Mouse (Mus musculus) midbrain, embryonic 11.5 days (tissue): ENCODE results near the gene H2-Eb2. TPM values are rescaled to one million over a fixed set of nuclear protein-coding genes. Genes with fewer than 3 reads are reported as not detected.

Experiments used
- ATAC-seq: fragments of 200-750 bp; cut with Nextera tagmentation; 2 replicates; pipeline ENCODE4 v1.8.0; 2017; ENCODE audit warnings: moderate TSS enrichment, moderate library complexity; ENCODE audit not compliant: low FRiP score
- DNase-seq: peaks from one replicate; pipeline ENCODE4 v3.0.0; 2015; ENCODE audit warnings: low spot score; ENCODE audit errors: missing footprints
- H3K27ac ChIP-seq: fragments of 300-500 bp; sonication (generic); 2 replicates; pipeline ENCODE4 v1.5.1; 2014; ENCODE audit warnings: low read depth, low read length
- H3K27me3 ChIP-seq: fragments of 300-500 bp; sonication (generic); 2 replicates; pipeline ENCODE4 v1.6.1; 2014; ENCODE audit warnings: mild to moderate bottlenecking, low read length, moderate library complexity, mixed read lengths; ENCODE audit not compliant: control insufficient read depth, insufficient read depth
- H3K36me3 ChIP-seq: fragments of 300-500 bp; sonication (generic); 2 replicates; pipeline ENCODE4 v1.6.1; 2014; ENCODE audit warnings: mild to moderate bottlenecking, low read length, moderate library complexity, mixed read lengths; ENCODE audit not compliant: control insufficient read depth, insufficient read depth
- H3K4me1 ChIP-seq: fragments of 300-500 bp; sonication (generic); 2 replicates; pipeline ENCODE4 v1.6.1; 2014; ENCODE audit warnings: low read length; ENCODE audit not compliant: control insufficient read depth, insufficient read depth
- H3K4me2 ChIP-seq: fragments of 300-500 bp; sonication (generic); 2 replicates; pipeline ENCODE4 v1.6.1; 2014; ENCODE audit warnings: mild to moderate bottlenecking, moderate library complexity
- H3K4me3 ChIP-seq: fragments of 300-500 bp; sonication (generic); 2 replicates; pipeline ENCODE4 v1.5.1; 2014; ENCODE audit warnings: low read depth, low read length
- H3K9ac ChIP-seq: fragments of 300-500 bp; sonication (generic); 2 replicates; pipeline ENCODE4 v1.6.1; 2014; ENCODE audit warnings: low read length
- H3K9me3 ChIP-seq: fragments of 300-500 bp; sonication (generic); 2 replicates; pipeline ENCODE4 v1.6.1; 2016; ENCODE audit warnings: low read length; ENCODE audit not compliant: control insufficient read depth
- WGBS: fragments of 180-500 bp; shearing (Covaris S2); extraction: QIAGEN DNeasy Blood & Tissue Kit; methylation state at CpG from one replicate; pipeline ENCODE4 v1.1.7; 2014; 5-methylcytosine and 5-hydroxymethylcytosine counted together
- polyA plus RNA-seq: library from polyadenylated mRNA; unstranded; fragments of >200 nt; fragmentation: Nextera tagmentation; extraction: Ambion mirVana; gene quantifications from 2 replicates; pipeline ENCODE4 v1.2.1, GENCODE M21; 2014

H2-Eb2 gene
- polyA plus RNA-seq, 1 experiment from 2014 or later, result not detected

DNA sequence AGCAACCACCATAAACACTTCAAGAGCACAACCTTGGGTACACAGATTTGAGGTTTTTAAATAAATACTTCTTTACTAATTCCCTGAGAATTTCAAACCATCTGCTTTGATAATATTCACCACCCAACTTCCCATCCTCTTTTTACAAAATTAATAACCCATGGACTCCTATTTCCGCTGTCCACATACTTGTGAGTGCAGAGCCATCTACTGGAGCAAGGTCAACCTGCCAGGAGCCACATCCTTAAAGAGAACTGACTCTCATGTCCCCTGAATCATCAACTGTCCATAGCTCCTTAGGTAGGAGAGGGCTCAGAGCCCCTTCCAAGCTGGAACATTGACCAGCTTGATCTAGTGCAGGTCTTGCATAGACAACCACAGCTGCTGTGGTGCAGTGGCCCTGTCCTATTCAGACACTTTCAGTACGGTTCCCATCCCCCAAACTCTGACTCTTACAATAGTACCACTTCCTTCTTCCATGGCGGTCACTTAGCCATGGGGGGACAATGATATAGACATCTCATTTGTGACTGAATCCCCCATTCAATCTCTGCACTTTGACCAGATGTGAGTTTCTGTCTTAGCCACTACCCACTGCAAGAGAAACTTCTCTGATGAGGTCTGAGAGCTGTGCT, 38.3 kb downstream of the H2-Eb2 start:
- ATAC-seq (no peak), DNase-seq (no peak)
- Histone ChIP-seq H3K27me3 (no peaks in the 10 kb centered on the region), H3K9ac (no peak overlapping the region), H3K27ac (no peak overlapping the region), H3K4me1 (no peaks in the 10 kb centered on the region), H3K9me3 (no peaks in the 10 kb centered on the region), H3K4me2 (no peak overlapping the region), H3K36me3 (no peaks in the 10 kb centered on the region), H3K4me3 (no peak overlapping the region)
- 81% methylated on average over 3 of the region's 3 CpGs for WGBS

DNA sequence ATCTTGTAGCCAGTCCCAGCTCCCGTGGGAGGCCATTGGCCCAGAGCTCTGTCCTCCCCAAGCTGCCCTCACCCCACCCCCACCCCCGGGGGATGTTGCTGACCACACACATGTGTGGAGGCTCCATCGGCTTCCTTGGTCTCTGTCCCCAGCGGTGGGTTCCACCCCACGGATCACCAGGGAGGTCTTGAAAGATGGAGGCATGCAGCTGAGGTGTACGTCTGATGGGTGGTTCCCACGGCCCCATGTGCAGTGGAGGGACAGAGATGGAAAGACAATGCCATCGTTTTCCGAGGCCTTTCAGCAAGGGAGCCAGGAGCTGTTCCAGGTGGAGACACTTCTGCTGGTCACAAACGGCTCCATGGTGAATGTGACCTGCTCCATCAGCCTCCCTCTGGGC, 39.6 kb downstream of the H2-Eb2 start:
- H3K9ac ChIP-seq, result no peak overlapping the region
- H3K27ac ChIP-seq, result no peak overlapping the region
- no peak overlapping the region for H3K4me3 ChIP-seq
- 74% methylated on average over 10 of the region's 10 CpGs for WGBS
- H3K4me2 ChIP-seq, result no peak overlapping the region
- no peaks in the 10 kb centered on the region for H3K36me3 ChIP-seq
- H3K27me3 ChIP-seq, result no peaks in the 10 kb centered on the region
- no peak for DNase-seq
- H3K4me1 ChIP-seq, result no peaks in the 10 kb centered on the region
- no peak for ATAC-seq
- no peaks in the 10 kb centered on the region for H3K9me3 ChIP-seq

DNA sequence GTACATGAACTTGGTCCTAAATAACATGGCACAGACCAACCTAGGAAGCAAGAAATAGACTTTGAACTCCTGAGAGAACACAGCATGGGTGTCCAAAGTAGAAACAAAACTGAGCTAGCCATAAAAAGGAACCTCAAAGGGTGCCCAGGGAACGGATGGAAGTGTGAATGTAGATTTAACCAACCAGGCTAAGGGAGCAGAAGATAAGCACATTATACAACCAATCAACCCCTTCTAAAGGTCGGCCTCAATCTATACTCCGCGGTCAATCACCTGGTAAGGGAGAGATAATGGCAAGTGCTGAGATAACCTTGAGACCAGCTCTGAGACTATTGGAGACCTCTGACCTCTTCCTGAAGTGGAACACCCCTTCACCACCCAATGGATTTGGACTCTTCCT, 45.1 kb downstream of the H2-Eb2 start:
- no peaks in the 10 kb centered on the region for H3K9me3 ChIP-seq
- H3K27ac ChIP-seq, result no peak overlapping the region
- WGBS, result 86% methylated on average over 4 of the region's 4 CpGs
- H3K36me3 ChIP-seq, result no peaks in the 10 kb centered on the region
- H3K4me3 ChIP-seq, result no peak overlapping the region
- no peaks in the 10 kb centered on the region for H3K27me3 ChIP-seq
- H3K4me2 ChIP-seq, result no peak overlapping the region
- no peaks in the 10 kb centered on the region for H3K4me1 ChIP-seq
- no peak for ATAC-seq
- H3K9ac ChIP-seq, result no peak overlapping the region
- DNase-seq, result no peak

DNA sequence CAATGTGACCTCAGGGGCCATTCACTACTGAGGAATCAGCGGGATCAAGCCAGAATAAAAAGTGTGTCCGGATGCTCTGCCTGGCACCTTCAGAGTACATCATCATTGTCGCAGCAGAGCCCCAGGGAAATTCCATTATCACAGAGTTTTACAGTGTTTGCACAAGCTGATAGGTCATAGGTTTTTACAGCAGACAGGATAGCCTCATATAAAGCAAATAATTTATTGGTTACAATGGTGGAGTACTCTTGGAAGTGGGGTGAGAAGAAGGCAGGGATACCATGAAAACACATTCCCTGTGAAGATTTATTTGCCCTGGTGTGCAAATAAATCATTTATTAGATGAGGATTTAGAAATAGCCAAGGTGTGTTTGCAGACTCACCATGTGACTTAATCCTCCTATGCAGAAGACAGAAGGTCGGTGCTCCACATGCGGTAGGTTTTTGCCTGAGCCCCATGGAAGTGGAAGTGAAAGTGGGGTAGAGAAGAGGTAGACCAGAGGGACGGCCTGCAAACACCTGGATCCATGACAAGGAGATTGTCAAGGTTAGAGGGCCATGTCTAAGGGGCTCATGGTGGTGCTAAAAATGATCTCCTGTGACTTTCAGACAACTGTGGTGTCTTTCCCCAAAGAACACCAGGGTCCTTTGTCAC, 47.7 kb downstream of the H2-Eb2 start:
- Histone ChIP-seq H3K27ac (no peak overlapping the region), H3K9me3 (no peaks in the 10 kb centered on the region), H3K4me1 (no peaks in the 10 kb centered on the region), H3K9ac (no peak overlapping the region), H3K27me3 (no peaks in the 10 kb centered on the region), H3K36me3 (no peaks in the 10 kb centered on the region), H3K4me3 (no peak overlapping the region), H3K4me2 (no peak overlapping the region)
- ATAC-seq (no peak), DNase-seq (no peak)
- WGBS, result 87% methylated on average over 6 of the region's 6 CpGs

DNA sequence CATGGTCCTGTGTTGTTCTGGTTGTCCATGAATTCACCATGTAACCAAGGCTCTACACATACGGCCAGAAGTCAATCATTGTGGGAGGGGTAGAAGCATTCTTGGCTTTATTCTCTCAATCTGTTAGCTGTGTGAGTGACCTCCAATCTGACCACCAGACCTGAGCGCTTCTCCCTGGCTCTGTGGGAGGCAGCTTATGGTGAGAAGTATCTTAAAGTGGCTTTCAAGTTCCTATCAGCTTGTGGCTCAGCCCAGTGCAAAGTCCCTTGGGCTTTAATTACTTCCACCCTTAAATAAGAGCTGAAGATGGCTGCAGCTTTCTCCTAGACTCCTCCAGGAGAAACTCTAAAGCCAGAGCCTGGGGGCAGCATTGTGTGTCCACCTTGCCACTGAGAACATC, 51.4 kb downstream of the H2-Eb2 start, which contains the start of gene Btnl1:
Gene Btnl1, plus strand, starts transcription at position 286 of the 400 bp plus-strand sequence.
- ATAC-seq (no peak), DNase-seq (no peak)
- Histone ChIP-seq H3K27me3 (no peaks in the 10 kb centered on the region), H3K9ac (no peak within 1 kb of the TSS), H3K4me1 (no peaks in the 10 kb centered on the region), H3K4me3 (no peak within 1 kb of the TSS), H3K9me3 (no peaks in the 10 kb centered on the region), H3K36me3 (no peaks in the 10 kb centered on the region), H3K4me2 (no peak within 1 kb of the TSS), H3K27ac (no peak within 1 kb of the TSS)
- 79% methylated on average over 2 of the region's 2 CpGs for WGBS

DNA sequence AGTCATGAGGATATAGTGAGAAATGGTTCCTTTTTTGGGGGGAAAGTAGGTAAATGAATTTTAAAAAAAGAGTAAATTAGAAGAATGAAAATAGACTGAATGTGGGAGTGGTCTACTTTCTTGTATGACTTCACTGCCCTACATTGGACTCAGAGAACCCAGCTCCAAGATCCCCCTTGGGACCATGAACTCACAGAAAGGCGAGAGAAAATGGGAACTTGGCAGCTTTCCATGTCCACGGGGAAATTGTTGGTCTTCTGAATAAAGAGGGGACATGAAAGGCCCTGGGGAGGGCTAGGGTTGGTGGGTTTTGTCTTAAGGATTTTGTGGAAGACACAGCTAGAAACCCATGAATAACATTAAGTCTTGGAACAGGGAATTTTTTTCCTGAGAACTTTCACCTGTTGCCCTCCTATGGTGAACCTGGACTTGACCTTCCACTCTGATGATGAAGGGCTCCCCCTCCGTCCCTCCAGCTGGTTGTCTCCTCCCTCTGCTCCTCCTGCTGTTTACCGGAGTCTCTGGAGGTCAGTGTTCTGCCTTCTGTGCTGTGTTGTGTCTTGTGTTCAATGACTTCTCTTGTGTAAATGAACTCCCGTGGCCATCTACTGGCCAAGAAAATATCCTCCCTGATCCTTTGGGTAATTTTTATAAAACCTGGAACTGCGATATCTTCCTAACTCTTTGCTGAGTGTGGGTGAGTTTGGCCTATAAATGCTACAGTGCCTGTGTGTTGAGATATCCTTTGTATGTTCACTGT, 52.2 kb downstream of the H2-Eb2 start:
- H3K9me3 ChIP-seq, result no peaks in the 10 kb centered on the region
- no peak overlapping the region for H3K9ac ChIP-seq
- H3K4me3 ChIP-seq, result no peak overlapping the region
- H3K4me1 ChIP-seq, result no peaks in the 10 kb centered on the region
- no peaks in the 10 kb centered on the region for H3K27me3 ChIP-seq
- DNase-seq, result no peak
- WGBS, result 68% methylated on average over 6 of the region's 6 CpGs
- no peaks in the 10 kb centered on the region for H3K36me3 ChIP-seq
- no peak overlapping the region for H3K27ac ChIP-seq
- H3K4me2 ChIP-seq, result no peak overlapping the region
- no peak for ATAC-seq

DNA sequence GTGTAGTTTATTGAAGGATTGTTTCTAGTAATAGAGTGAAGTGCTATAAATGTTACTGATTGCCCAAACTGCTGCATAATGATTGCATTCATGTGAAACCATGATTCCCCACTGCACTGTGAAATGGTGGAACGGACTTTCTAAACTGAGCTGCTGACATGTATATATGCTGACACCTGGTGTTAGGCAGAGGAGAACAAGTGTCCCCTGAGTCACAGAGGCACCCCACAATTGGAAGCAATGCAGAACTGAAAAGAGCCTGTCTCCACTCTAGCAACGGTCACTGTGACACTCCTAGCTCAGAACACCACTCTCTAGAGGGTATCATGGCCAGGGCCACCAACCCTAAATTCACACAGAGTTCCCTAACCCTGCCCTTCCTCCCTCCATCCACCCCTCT, 53.3 kb downstream of the H2-Eb2 start:
- no peaks in the 10 kb centered on the region for H3K4me1 ChIP-seq
- 75% methylated on average over 2 of the region's 2 CpGs for WGBS

DNA sequence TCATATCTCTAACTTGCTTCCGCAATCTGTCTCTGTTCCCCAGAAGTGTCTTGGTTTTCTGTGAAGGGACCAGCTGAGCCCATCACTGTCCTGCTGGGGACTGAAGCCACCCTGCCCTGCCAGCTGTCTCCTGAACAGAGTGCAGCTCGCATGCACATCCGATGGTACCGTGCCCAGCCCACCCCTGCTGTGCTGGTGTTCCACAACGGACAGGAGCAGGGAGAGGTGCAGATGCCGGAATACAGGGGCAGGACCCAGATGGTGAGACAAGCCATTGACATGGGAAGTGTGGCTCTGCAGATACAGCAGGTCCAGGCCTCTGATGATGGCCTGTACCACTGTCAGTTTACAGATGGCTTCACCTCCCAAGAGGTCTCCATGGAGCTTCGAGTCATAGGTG, 54.0 kb downstream of the H2-Eb2 start:
- Histone ChIP-seq H3K27ac (no peak overlapping the region), H3K36me3 (no peaks in the 10 kb centered on the region), H3K4me1 (no peaks in the 10 kb centered on the region), H3K27me3 (no peaks in the 10 kb centered on the region), H3K9ac (no peak overlapping the region), H3K9me3 (no peaks in the 10 kb centered on the region), H3K4me2 (no peak overlapping the region), H3K4me3 (no peak overlapping the region)
- no peak for ATAC-seq
- DNase-seq, result no peak
- WGBS, result 86% methylated on average over 7 of the region's 7 CpGs

More for the DNA sequence above, 53.3 kb downstream of the H2-Eb2 start:
- Histone ChIP-seq H3K9me3 (no peaks in the 10 kb centered on the region), H3K27me3 (no peaks in the 10 kb centered on the region), H3K27ac (no peak overlapping the region), H3K36me3 (no peaks in the 10 kb centered on the region), H3K4me2 (no peak overlapping the region), H3K4me3 (no peak overlapping the region), H3K9ac (no peak overlapping the region)
- ATAC-seq, result no peak
- DNase-seq, result no peak

DNA sequence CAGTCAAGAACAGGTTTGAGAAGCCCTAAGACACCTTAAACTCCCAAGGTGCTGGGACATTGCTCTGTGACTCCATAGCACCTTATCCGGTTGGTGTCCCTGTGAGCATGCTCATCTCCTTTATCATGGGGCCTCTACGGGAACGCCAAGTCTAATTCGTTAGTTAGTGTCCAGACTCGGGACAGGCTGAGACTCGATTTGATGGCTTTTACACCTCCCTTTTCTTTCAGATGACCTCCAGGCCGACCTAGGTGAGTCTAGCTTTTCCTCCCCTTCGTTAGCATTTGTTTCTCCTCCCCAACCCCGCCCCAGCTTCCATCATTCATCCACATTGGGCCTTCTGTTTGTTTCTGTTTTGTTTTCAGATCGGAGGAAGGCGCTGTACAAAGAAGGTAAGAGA, 56.4 kb downstream of the H2-Eb2 start:
- DNase-seq (no peak), ATAC-seq (no peak)
- Histone ChIP-seq H3K4me2 (no peak overlapping the region), H3K27me3 (no peaks in the 10 kb centered on the region), H3K4me1 (no peaks in the 10 kb centered on the region), H3K36me3 (no peaks in the 10 kb centered on the region), H3K4me3 (no peak overlapping the region), H3K27ac (no peak overlapping the region), H3K9ac (no peak overlapping the region), H3K9me3 (no peaks in the 10 kb centered on the region)
- WGBS, result 77% methylated on average over 11 of the region's 11 CpGs
